Mouse (Mus musculus) forebrain, embryonic 13.5 days (tissue): ENCODE results near the gene Aqp1. TPM values are rescaled to one million over a fixed set of nuclear protein-coding genes. Genes with fewer than 3 reads are reported as not detected.

Experiments used
- ATAC-seq: fragments of 200-750 bp; cut with Nextera tagmentation; 2 replicates; pipeline ENCODE4 v1.8.0; 2017
- H3K27ac ChIP-seq: fragments of 300-500 bp; sonication (generic); 2 replicates; pipeline ENCODE4 v1.5.1; 2015; ENCODE audit warnings: inconsistent platforms, mild to moderate bottlenecking, moderate library complexity
- H3K27me3 ChIP-seq: fragments of 300-500 bp; sonication (generic); 2 replicates; pipeline ENCODE4 v1.6.1; 2015; ENCODE audit warnings: mild to moderate bottlenecking, inconsistent platforms
- H3K36me3 ChIP-seq: fragments of 300-500 bp; sonication (generic); 2 replicates; pipeline ENCODE4 v1.6.1; 2015; ENCODE audit warnings: mild to moderate bottlenecking, inconsistent platforms; ENCODE audit not compliant: poor library complexity, severe bottlenecking
- H3K4me1 ChIP-seq: fragments of 300-500 bp; sonication (generic); 2 replicates; pipeline ENCODE4 v1.6.1; 2015; ENCODE audit warnings: inconsistent platforms
- H3K4me2 ChIP-seq: fragments of 300-500 bp; sonication (generic); 2 replicates; pipeline ENCODE4 v1.6.1; 2015; ENCODE audit warnings: inconsistent platforms, mild to moderate bottlenecking, moderate library complexity
- H3K4me3 ChIP-seq: fragments of 300-500 bp; sonication (generic); 2 replicates; pipeline ENCODE4 v1.5.1; 2015; ENCODE audit warnings: mild to moderate bottlenecking, inconsistent platforms
- H3K9ac ChIP-seq: fragments of 300-500 bp; sonication (generic); 2 replicates; pipeline ENCODE4 v1.6.1; 2015; ENCODE audit warnings: mild to moderate bottlenecking, inconsistent platforms
- H3K9me3 ChIP-seq: fragments of 300-500 bp; sonication (generic); replicated peaks from 2 replicates; pipeline ENCODE4 v1.6.1; 2016; ENCODE audit warnings: inconsistent platforms
- WGBS: fragments of 180-500 bp; shearing (Covaris S2); methylation state at CpG from one replicate; pipeline ENCODE4 v1.1.7; 2015; 5-methylcytosine and 5-hydroxymethylcytosine counted together
- microRNA-seq: library from miRNA; unstranded; fragments of <30 nt; microRNA quantifications from one replicate; pipeline ENCODE4, GENCODE M21; 2016
- polyA plus RNA-seq: library from polyadenylated mRNA; unstranded; fragments of >200 nt; fragmentation: Nextera tagmentation; extraction: Ambion mirVana; gene quantifications from 2 replicates; pipeline ENCODE4 v1.2.1, GENCODE M21; 2015

The Aqp1 gene
- polyA plus RNA-seq, 1 experiment from 2014 or later: 1.7 TPM

- peaks cover 70% of the 10 kb centered on the region for H3K4me1 ChIP-seq
- no peaks in the 10 kb centered on the region for H3K36me3 ChIP-seq
- H3K9me3 ChIP-seq: no peaks in the 10 kb centered on the region
- no peak overlapping the region for H3K4me3 ChIP-seq
- H3K9ac ChIP-seq: no peak overlapping the region
- ATAC-seq: peak; percentile 65
- 43% methylated on average over 10 of the region's 10 CpGs for WGBS
- H3K4me2 ChIP-seq: no peak overlapping the region
- peak overlapping the region; percentile 27; the same call in 1 of the 2 replicates for H3K27ac ChIP-seq
- no peaks in the 10 kb centered on the region for H3K27me3 ChIP-seq
Measured at GRCm38 (mm10) chr6:55394854-55395253, 58.6 kb downstream of the Aqp1 start.

- WGBS: 69% methylated on average over 3 of the region's 3 CpGs
- no peak for ATAC-seq
- Histone ChIP-seq H3K36me3 (no peaks in the 10 kb centered on the region), H3K27me3 (no peaks in the 10 kb centered on the region), H3K9me3 (no peaks in the 10 kb centered on the region), H3K27ac (peak overlapping the region; percentile 49; the same call in 1 of the 2 replicates), H3K9ac (no peak overlapping the region), H3K4me2 (no peak overlapping the region), H3K4me1 (peaks cover 78% of the 10 kb centered on the region), H3K4me3 (no peak overlapping the region)
Measured at GRCm38 (mm10) chr6:55396176-55396575, 59.9 kb downstream of the Aqp1 start.

- no peak overlapping the region for H3K9ac ChIP-seq
Measured at GRCm38 (mm10) chr6:55396622-55397041, 60.4 kb downstream of the Aqp1 start.

More at GRCm38 (mm10) chr6:55396622-55397041, 60.4 kb downstream of the Aqp1 start:
- Histone ChIP-seq H3K36me3 (no peaks in the 10 kb centered on the region), H3K4me2 (no peak overlapping the region), H3K4me3 (no peak overlapping the region), H3K9me3 (no peaks in the 10 kb centered on the region), H3K27ac (peak overlapping the region; percentile 49; the same call in 1 of the 2 replicates), H3K4me1 (peaks cover 75% of the 10 kb centered on the region), H3K27me3 (no peaks in the 10 kb centered on the region)
- peak; percentile 52 for ATAC-seq
- WGBS: 60% methylated on average over 11 of the region's 11 CpGs

Small RNA genes lying within 50 kb of the gene (microRNA-seq; reads per million reads assigned to microRNA genes)
- not detected for gene Gm25458

Other genes with a start within 250 kb of the Aqp1 start
- 0.28 and 0.30 TPM in 2 replicates for gene Crhr2, start 203.4 kb upstream of the Aqp1 start, polyA plus RNA-seq
- not detected in 2 replicates for gene Inmt, start 161.4 kb upstream of the Aqp1 start, polyA plus RNA-seq
- gene Mindy4, start 133.0 kb upstream of the Aqp1 start, polyA plus RNA-seq: 15.0 and 15.6 TPM in 2 replicates
- not detected in 2 replicates for gene Ghrhr, start 39.9 kb downstream of the Aqp1 start, polyA plus RNA-seq
- gene Adcyap1r1, start 115.5 kb downstream of the Aqp1 start, polyA plus RNA-seq: 18.6 and 21.6 TPM in 2 replicates